Mouse (Mus musculus) spleen, adult 12 weeks (tissue): ENCODE measurements around the gene Dglucy.

ENCODE experiments used
- DNase-seq: peaks from one replicate; pipeline ENCODE4 v3.0.0; 2022; ENCODE audit warnings: low spot score

Dglucy gene

DNA sequence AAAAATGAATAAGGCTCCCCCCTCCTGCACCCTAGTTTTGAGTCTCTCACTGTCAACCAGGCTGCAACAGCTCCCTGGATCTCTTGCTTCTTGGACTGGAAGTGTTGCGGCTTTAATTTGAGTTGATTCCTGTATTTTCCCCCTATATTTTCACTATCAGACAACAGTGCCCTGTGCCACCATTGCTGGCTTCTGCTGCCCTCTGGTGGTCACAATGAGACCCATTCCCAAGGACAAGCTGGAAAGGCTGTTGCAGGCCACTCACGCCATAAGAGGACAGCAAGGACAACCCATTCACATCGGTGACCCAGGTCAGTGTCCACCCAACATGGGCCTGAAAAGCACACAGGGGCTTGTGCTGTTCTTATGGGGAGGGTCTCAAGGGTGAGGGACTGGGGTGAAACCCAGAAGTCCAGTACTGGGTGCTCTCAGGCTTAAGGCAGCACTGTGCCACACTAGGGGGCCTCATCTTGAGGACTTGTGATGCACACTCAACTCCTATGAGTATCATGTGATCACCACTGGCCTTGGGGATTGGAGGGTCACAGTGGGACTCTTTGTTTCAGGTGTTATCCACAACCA lies 62.4 kb downstream of the Dglucy start:
- DNase-seq, result peak; percentile 50

DNA sequence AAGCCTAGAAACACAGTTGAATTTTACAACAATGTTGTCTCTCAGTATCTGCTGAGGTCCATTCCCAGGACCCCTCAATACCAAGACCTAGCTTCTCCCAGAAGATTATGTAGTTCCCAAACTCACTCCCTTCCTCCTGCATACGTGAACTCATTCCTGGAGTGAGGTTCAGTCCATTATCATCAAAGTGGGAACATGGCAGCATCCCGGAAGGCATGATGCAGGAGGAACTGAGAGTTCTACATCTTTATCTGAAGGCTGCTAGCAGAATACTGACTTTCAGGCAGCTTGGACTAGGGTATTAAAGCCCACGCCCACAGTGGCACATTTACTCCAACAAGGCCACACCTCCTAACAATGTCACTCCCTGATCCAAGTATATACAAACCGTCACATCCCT lies 64.3 kb downstream of the Dglucy start:
- no peak for DNase-seq

DNA sequence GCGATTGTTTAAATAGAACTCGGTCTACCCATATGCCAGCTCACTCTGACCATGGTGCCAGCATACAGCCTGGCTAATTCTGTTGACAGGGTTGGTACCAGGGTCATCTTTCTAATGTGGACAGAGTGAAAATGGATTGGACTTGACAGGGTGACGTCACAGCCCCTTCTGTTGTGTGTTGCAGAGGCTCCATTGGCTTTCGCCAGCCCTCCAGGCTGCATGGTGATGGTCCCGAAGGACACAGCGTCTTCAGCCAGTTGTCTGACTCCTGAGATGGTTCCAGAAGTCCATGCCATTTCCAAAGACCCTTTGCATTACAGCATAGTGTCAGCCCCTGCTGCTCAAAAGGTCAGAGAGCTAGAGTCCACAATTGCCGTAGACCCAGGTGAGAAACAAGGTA lies 65.7 kb downstream of the Dglucy start:
- DNase-seq, result no peak

DNA sequence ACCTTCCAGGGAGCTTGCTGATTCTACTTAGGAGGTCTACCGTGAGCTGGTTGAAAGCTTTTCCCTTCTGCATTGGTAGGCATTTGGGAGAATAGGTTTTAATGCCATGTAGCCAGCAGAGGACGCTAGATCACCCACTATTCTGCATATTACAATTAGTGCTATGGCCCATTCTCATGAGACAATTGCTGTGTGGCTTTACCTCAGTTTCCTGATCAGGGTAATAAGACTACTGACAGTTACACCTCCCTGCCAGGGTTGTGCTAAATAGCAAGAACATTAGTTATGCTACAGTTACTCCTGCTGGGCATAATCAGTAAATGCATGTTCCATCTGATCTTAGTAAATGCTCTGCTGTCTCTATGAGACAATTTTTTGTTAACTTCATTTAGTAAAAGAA lies 67.0 kb downstream of the Dglucy start:
- no peak for DNase-seq

DNA sequence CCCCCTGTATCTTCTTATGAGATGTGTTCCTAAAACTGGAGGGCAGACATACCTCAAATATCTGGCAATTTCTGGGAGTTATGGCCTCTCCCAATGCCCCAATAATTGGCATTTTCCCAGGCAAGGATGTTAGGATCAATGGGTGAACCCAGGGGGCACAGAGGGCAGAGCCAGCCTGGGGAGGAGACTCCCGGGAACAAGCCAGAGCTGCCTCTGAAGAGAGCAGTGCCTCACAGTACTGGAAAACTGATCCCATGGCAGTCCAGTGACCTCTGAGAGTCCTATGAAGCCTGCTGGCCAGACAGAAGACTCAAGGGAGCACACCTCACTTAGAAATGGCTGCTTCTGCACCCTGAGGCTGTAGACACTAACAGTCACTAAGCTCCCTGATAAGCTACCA lies 67.7 kb downstream of the Dglucy start:
- DNase-seq, result no peak

DNA sequence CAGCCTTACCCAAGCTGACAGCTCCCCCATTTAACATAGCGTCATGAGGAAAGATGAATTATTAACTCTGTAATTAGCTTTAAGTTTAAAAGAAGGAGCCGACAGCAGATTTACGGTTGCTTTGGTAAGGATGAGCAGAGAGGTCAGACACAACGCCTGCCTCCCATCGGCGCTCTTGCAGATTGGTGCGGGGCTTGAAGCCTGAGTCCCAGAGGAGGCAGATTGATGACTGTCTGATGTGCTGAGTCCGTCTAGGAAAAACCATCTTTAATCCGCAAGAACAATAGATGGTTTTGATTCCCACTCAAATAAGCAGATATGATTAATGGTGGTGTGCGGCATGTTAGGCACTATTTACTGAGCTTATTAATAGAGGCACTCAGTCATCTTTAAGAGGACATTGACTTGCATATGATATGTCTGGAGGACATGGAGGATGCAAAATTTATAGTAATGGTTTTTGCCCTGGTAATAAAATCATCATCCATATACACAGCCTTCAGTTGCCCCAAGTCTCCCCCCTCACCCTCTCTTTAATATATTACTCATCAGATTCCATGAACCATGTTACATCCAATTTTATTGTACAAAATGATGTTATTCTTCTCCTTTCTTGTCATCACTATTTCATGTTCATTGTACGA lies 68.7 kb downstream of the Dglucy start:
- no peak for DNase-seq

DNA sequence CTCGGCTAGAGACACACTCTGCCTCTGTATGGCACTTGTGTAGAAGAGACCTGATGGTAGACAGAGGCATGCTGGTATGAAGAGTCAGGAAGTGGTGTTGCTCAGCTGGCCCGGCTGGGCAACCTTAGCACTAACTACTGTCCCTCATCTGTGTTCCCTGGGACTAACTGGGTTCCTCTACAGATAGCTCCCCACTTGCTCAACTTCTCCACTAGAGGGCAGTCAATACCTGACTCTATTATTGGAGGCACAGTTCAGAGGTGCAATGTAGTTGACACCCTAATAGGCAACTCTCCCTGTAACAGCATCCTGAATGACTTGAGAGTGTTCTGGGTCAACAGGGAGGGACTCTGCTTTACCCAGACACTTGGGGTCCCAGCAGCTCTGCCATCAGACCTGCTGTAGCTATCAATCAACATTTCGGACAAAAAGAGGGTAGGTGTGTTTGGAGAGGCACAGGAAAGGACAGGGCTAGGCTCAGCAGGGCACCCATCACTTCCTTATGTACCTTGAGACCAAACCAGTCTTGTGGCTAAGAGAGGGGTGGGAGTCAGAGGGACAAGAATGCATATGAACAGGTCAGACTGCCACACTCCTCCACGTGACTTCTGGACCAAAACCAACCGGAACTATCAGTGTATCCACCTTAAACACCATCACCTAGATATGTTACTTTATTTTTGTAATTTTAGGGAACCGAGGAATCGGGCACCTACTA lies 70.7 kb downstream of the Dglucy start:
- DNase-seq, result no peak

DNA sequence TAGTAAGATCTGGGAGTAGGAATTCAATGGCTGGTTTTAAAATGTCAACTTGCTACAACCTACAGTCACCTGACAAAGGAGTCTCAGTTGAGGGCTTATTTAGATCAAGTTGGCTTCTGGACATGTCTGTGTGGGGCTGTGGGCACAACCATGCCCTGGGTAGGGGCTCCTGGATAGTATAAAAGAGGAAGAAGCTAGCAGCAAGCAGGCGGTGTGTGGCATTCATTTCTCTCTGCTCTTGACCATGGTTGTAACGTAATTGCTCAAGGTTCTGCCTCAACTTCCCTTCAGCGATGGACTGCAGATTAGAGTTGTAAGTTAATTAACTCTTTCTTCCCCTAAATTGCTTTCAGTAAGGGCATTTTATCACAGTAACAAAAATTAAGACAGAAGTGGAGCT lies 73.5 kb downstream of the Dglucy start:
- no peak for DNase-seq

DNA sequence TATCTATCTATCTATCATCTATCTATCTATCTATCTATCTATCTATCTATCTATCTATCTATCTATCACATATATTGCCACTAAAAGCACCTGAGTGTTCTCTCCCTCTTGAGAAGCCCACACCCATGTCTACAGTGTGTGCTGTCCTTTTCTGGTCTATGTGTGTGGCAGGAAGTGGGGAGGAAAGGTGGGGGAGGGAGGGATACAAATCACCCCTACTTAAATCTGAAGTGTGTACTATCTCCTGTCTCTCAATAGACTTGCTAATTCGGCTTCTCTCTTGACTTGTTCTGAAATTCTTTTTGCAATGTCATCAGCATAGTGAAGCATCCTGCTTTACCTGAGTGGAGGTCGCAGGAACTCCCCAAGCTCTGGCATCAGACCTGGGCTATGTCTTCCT lies 77.5 kb downstream of the Dglucy start:
- DNase-seq, result no peak

DNA sequence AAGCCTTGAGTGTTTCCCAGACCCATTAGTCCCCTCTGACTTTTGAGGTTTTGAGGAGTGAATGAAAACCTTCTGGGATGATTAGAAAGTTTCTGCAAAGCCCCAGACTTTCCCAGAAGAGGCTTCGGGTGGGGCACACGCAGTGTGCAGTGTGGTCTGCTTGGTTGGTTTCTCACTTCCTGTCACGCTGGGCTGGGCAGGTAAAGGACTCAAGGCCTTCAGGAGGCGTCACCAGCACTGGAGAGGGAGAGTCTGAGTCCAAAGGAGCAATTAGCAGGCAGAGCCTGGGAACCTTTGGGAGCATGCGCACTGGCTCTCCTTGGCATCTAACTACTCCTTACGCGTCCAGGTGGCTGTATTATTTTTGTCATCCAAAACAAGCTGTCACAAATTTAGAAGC lies 78.9 kb downstream of the Dglucy start:
- DNase-seq, result no peak

DNA sequence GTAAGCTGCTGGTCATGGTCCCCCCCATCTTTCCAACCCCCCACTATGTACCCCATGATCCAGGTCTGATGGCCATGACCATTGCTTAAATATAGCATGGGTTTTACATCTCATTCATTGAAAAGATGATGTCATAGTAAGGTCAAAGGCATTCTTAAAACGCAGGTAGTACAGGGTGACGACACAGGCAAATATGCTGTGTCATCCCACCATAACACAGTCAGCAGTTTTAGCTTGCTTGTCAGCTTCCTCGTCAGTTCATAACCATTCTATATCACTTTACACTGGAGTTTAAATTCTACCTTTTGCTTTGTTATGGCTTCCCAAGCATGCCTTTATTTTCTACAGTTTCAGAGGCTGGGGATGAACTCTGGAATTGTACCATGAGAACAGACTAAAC lies 83.4 kb downstream of the Dglucy start:
- DNase-seq, result no peak

DNA sequence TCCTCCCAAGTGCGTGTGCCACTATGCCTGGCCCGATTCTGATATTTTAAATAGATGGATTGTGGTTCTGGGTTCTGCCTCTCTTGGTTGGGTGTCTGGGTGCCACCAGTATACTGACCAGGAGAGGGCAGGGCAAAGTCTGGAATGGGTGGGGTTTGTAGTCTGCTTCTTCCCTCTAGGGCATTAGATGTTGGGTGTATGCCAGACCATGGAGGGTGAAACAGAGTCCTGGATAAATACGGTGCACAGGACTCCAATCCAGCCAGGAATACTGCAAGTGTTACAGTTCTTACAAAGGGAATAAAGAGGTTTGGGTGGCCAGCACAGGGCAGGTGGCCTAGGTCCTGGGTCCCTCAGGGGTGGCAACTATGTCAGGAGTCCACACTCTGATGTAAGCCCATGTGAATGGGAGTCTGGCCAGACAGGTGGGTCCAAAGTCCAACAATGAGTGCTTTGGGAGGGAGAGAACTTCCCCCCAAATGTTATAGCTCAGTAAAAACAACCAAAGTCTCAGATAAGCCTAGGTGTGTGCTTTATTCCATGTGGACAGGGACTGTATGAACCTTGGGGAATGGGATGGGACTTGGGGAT lies 84.1 kb downstream of the Dglucy start:
- DNase-seq, result no peak

DNA sequence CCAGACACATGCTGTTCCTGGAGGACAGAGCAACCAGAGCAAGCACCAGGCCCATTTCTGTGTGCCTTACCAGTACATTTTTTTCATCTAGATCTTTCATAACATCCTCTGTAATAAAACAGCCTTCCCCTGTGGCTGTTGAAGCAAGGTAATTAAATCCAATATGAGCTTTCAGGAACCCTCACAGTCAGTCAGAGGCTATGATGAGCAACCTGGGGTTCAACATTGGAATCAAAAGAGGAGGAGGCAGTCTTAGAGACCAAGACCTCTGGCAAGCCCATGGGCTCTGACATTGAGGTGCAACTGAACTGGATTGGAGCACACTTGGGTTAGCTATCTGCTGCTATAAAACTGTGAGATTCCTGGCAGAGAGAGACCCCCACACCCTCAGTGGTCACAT lies 86.2 kb downstream of the Dglucy start:
- no peak for DNase-seq

DNA sequence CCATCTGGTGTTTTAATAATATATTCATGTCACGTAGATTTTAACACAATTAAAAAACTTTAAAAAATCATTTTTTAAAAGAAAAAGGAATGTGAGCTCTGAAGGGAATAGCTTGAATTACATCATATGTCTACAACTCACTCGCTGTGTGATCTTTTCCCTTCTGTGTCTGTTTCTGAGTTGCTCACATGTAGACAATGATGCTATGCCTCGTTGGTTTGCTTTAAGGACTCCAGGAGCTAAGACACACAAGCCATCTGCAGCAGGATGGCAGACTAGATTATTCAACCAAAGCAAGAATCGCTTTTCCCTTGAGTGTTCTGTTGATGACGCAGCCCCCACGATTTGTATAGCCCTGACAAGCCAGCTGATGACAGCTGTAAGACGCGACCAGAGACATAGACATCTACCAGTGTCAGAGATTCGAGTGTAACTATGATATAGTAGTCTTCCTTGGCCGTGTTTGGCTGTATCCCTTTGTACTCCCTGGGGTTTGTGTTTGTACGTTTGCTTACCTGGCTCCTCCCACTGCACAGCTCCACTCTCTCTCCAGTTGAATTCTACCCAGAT lies 86.7 kb downstream of the Dglucy start:
- no peak for DNase-seq

DNA sequence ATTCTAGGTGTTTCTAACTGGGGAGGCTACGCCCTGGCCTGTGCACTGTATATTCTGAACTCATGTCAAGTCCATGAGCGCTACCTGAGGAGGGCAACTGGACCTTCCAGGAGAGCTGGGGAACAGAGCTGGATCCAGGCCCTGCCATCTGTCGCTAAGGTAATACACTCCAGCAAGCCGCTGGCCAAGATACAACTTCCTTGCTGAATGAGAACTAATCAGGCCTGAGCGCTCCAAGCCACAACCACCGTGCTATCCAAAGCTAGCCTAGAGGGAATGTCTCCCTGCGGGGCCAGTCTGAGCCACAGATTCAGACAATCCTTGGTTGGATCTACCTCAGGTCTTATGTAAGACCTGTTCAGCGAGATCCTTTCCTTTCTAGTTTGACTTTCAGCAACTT lies 88.2 kb downstream of the Dglucy start:
- DNase-seq, result no peak

DNA sequence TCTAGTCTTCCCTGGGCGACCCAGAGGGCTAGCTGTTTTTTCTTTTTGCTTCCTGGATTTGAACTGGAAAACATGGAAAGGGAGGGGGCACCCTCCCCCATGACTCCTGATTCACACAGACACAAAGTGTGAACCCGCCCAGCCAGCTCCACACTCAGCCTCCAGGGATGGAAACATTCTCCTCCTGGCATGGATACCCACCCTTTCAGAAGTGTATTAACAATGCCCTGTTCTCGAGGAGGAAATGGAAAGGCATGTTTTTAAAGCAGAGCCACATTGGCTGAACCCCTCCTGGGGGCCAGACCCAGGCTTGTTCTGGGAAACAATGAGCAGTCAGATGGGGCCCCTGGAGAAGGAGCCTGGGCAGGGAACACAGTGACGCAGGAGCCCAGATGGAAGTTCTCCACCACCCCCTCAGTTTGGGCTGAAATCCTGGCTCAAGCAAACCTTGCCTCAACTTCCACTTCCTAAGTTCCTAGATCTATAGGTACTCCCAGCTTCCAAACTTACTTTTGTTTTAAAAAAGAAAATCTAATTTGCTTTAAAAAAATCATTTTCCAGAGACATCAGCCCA lies 89.3 kb downstream of the Dglucy start:
- DNase-seq, result no peak

DNA sequence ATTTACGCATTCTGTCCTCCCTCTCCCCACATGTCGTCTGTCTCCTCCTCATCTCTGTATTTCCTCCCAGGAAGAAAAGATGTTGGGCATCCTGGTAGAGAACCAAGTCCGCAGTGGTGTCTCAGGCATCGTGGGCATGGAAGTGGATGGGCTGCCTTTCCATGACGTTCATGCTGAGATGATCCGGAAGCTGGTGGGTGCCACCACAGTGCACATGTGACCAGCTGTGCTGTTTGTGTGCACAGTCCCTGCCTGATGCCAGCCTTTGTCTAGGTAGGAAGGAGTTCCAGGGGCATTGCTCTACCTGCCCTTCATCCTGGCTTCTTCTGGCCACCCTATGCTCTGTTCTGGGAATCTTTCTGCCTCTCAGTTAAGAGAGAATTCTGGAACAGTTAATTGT lies 92.4 kb downstream of the Dglucy start:
- no peak for DNase-seq

DNA sequence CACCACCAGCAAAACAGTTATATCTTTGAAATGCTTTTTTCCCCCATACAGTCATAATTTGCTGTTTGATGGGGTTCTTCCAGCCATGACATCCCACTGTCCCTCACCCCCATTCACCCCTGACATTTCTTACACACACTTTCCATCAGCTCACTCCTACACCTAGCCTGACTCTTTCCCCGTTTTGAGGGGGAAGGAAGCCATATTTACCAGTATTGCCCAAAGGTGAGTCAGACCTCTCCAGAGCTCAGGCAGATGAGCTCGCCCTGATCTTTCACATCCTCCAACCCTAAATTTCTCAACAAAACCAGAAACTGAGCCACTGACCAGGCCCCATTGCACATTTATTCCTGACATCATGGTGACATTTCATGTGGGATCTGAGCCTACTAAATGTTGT lies 93.0 kb downstream of the Dglucy start:
- DNase-seq, result no peak

DNA sequence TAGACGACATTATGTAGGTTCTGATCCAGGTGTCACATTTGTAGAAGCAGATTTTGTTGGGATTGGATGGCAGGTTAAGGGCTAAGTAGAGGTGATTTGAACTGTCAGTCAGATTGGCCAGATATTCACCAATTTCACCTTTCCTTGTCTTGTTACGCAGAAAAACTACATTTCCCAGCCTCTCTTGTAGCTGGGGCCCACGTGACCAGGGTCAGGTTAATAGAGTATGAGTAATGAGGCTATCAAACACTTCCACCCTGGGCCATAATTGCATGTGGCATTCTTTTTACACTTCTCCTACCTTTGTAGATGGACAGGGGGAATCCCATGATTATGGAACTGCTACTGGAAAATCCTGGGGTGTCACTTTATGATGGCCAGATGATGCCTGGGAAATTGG lies 94.8 kb downstream of the Dglucy start:
- no peak for DNase-seq

DNA sequence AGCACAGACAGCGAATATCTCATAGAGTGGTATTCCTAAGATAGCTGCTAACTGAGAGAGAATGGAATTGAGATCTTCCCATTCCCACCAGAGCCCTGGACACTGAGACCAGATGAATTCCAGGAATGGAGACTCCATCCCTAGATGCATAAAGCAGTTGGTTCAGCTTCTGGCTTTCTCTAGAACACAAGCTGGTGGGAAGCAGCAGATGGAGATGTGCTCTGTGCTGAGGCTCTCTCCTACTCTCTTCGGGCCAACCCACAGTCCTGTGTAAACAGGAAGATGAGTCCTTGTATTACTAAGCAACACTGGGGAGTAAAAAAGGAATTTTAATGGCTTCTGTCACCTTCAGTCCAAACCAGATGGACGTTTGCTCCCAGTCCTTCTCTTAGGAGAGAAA lies 96.7 kb downstream of the Dglucy start:
- no peak for DNase-seq

DNA sequence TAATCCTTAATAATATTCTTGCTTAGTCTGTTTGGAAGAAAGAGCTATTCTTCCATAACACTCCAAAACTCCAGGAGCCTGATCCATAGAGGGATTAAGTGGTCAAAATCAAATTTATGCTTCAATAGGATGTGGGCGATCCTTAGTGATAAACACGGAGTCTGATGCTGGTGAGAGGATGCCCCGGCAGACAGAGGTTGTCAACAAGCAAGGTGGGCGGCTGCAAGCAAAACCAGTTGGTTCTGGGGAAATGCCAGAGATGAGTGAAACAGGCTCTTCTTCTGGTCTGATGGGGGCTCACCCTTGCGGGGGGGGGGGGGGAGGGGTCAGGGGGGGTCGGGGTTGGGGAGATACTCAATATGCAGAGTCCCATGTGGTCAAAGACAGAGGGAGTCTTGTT lies 97.1 kb downstream of the Dglucy start:
- DNase-seq, result no peak

DNA sequence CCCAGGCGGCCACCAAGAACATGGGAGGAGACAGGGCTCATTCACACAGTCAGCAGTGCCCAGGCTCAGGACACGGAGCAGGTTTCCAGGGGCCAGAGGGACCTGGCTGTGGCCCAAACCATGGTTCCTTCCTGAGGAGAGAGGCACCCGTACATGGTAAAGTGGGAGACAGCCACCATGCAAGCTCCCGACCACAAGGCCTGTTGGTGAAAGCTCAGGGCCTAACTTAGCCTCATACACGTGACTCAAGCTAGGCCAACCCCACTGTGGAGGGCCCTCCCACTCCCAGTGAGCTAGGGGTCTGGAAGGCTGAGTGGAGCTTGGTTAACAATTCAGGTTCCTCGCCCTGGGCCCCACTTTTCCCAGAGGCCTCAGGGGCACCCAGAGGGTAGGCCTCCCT lies 99.1 kb downstream of the Dglucy start:
- no peak for DNase-seq

DNA sequence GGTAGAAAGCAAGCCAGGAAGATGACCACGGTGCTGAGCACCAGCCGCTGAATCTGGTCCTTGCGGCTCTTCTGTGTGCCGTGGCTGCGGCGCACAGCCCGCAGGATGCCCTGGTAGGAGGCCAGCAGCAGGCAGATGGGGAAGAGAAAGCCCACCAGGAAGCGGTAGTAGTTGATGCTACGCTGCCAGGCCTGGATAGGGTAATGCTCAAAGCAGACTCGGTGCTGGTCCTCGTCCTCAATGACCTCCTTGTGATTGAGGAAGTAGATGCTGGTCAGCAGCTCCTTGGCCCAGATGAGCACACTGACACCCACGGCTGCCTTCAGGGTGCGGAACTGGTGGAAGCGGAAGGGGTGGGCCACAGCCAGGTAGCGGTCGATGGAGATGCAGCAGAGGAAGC lies 99.7 kb downstream of the Dglucy start:
- no peak for DNase-seq
